Mouse (Mus musculus) regulatory T cell (primary cell): ENCODE data around the gene Defa26.
"Not testable (repeated sequence)": the region's sequence is repeated elsewhere in the genome, so short reads cannot be mapped to it uniquely, and the experiment has no call there.

Experiments
- in situ Hi-C: fragments of 300-600 bp; cut with MboI, MseI; formaldehyde crosslinking; loops from one replicate; pipeline ENCODE4 v1.15.1; 2025; ENCODE audit warnings: high pct_unique_total_duplicates

The Defa26 gene

GRCm38 (mm10) chr8:21617883-21618282 is at the start of gene Defa26:
Defa26 (plus strand) TSS chr8:21618183.
- in situ Hi-C loops = loop anchor here (10.0 kb wide), 2 partner anchors 153 to 373 kb away; partner anchors contain the start of gene Gm15292

DNA sequence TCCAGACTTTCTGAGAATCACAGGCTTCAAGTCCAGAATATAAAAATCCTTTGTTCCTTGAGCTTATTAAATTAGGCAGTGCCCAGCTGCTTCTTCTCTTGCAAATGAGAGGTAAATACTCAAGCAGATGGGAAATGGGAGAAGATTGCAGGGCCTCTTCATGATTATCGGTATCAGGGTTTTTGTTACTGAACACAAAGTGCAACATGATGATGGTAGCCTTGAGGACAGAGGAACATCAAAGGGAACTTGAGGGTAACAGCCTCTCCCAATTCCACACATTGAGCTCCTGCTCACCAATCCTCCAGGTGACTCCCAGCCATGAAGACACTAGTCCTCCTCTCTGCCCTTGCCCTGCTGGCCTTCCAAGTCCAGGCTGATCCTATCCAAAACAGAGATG is 35.3 kb upstream of the Defa26 start, which contains the start of gene Defa28:
TSS of gene Defa28 (plus strand) at position 301 of the 400 bp plus-strand sequence.
- in situ Hi-C loops = loop anchor here (10.0 kb wide), 1 partner anchor 498 kb away; the partner anchor contains the start of gene Defa25

- in situ Hi-C loops = loop anchor here (5.0 kb wide), 1 partner anchor 142 kb away; no protein-coding TSS in a partner anchor
Observed at GRCm38 (mm10) chr8:21594408-21594807, 23.6 kb upstream of the Defa26 start, which contains the start of gene Gm7861. Gm7861 (minus strand) TSS chr8:21594508.

DNA sequence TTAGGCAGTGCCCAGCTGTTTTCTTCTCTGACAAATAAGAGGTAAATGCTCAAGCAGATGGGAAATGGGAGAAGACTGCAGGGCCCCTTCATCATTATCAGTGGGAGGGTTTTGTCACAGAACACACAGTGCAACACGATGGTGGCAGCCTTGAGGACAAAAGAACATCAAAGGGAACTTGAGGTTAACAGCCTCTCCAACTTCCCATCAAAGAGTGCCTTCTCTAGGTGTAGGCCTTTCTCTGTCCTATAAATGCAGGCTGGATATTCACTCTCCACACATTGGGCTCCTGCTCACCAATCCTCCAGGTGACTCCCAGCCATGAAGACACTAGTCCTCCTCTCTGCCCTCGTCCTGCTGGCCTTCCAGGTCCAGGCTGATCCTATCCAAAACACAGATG is 37.5 kb downstream of the Defa26 start, which contains the start of gene Defa17:
TSS of gene Defa17 (plus strand) at position 301 of the 400 bp plus-strand sequence.
- in situ Hi-C loops = not testable (repeated sequence)

DNA sequence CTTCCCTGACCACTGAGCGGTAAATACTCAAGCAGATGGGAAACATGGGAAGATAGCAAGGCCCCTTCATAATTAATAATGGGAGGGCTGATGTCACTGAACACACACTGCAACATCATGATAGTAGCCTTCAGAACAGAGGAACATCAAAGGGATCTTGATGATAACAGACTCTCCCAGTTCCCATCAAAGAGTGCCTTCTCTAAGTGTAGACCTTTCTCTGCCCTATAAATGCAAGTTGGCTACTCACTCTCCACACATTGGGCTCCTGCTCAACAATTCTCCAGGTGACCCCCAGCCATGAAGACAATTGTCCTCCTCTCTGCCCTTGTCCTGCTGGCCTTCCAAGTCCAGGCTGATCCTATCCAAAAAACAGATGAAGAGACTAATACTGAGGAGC is 47.5 kb downstream of the Defa26 start, which contains the start of gene Defa34:
TSS of gene Defa34 (plus strand) at position 301 of the 400 bp plus-strand sequence.
- in situ Hi-C loops = loop anchor here (5.0 kb wide), 1 partner anchor 463 kb away; the partner anchor contains the start of gene Gm15293
